Mouse (Mus musculus): ENCODE measurements around the gene Tbl1x.

Tbl1x gene

GRCm38 (mm10) chrX:77544550-77544949 lies 33.7 kb downstream of the Tbl1x start:
- no peak for DNase-seq (ENCODE audit: low spot score)

- DNase-seq (ENCODE audit: low spot score) = no peak
These were observed 34.7 kb downstream of the Tbl1x start for GRCm38 (mm10) chrX:77545362-77546078.

GRCm38 (mm10) chrX:77546448-77546847 lies 35.6 kb downstream of the Tbl1x start:
- DNase-seq (ENCODE audit: low spot score) = no peak

- DNase-seq (ENCODE audit: low spot score) = peak; percentile 26
These were observed 38.1 kb downstream of the Tbl1x start for GRCm38 (mm10) chrX:77548951-77549350.

- DNase-seq (ENCODE audit: low spot score) = no peak
These were observed 39.6 kb downstream of the Tbl1x start for GRCm38 (mm10) chrX:77550388-77550787.

GRCm38 (mm10) chrX:77551306-77551705 lies 40.5 kb downstream of the Tbl1x start:
- DNase-seq (ENCODE audit: low spot score) = no peak

- no peak for DNase-seq (ENCODE audit: low spot score)
These were observed 41.3 kb downstream of the Tbl1x start for GRCm38 (mm10) chrX:77552088-77552487.

- DNase-seq (ENCODE audit: low spot score) = no peak
These were observed 45.2 kb downstream of the Tbl1x start for GRCm38 (mm10) chrX:77555985-77556384.

- DNase-seq (ENCODE audit: low spot score) = peak; percentile 61
These were observed 48.5 kb downstream of the Tbl1x start for GRCm38 (mm10) chrX:77559199-77559881.

GRCm38 (mm10) chrX:77563616-77564015 lies 52.8 kb downstream of the Tbl1x start:
- DNase-seq (ENCODE audit: low spot score) = no peak

GRCm38 (mm10) chrX:77566739-77567138 lies 55.9 kb downstream of the Tbl1x start:
- DNase-seq (ENCODE audit: low spot score) = no peak

GRCm38 (mm10) chrX:77568013-77568412 lies 57.2 kb downstream of the Tbl1x start:
- DNase-seq (ENCODE audit: low spot score) = no peak

GRCm38 (mm10) chrX:77573743-77574142 lies 62.9 kb downstream of the Tbl1x start:
- no peak for DNase-seq (ENCODE audit: low spot score)

- no peak for DNase-seq (ENCODE audit: low spot score)
These were observed 66.3 kb downstream of the Tbl1x start for GRCm38 (mm10) chrX:77577108-77577507.

- DNase-seq (ENCODE audit: low spot score) = no peak
These were observed 67.4 kb downstream of the Tbl1x start for GRCm38 (mm10) chrX:77578172-77578571.

GRCm38 (mm10) chrX:77579964-77580363 lies 69.2 kb downstream of the Tbl1x start:
- peak; percentile 46 for DNase-seq (ENCODE audit: low spot score)

- DNase-seq (ENCODE audit: low spot score) = no peak
These were observed 75.2 kb downstream of the Tbl1x start for GRCm38 (mm10) chrX:77585974-77586373.

- DNase-seq (ENCODE audit: low spot score) = no peak
These were observed 83.9 kb downstream of the Tbl1x start for GRCm38 (mm10) chrX:77594670-77595224.

GRCm38 (mm10) chrX:77597674-77598073 lies 86.9 kb downstream of the Tbl1x start:
- DNase-seq (ENCODE audit: low spot score) = no peak

- no peak for DNase-seq (ENCODE audit: low spot score)
These were observed 87.9 kb downstream of the Tbl1x start for GRCm38 (mm10) chrX:77598736-77599135.

- no peak for DNase-seq (ENCODE audit: low spot score)
These were observed 92.9 kb downstream of the Tbl1x start for GRCm38 (mm10) chrX:77603496-77604258.

- DNase-seq (ENCODE audit: low spot score) = no peak
These were observed 96.7 kb downstream of the Tbl1x start for GRCm38 (mm10) chrX:77607488-77607887.

Measured in lung, postnatal 25 days (tissue).